Mouse (Mus musculus): ENCODE results near the gene Rrp36.

- TF ChIP-seq POLR2A (IDR thresholded peaks at IDR 0.05; ENCODE audit: insufficient read depth, low read length) = no peak
- TF ChIP-seq EP300 (IDR thresholded peaks at IDR 0.05; ENCODE audit: insufficient read depth, low read depth, low read length) = no peak
These were observed 12.2 kb downstream of the Rrp36 start for GRCm38 (mm10) chr17:46661981-46662380.
